Mouse (Mus musculus) myocyte (in vitro differentiated cells): ENCODE data around the gene Klhl23.

Experiments used
- CEBPB ChIP-seq: IDR thresholded peaks from 2 replicates; pipeline ENCODE4 v1.6.1; 2011; ENCODE audit warnings: mild to moderate bottlenecking, moderate library complexity; ENCODE audit not compliant: poor library complexity, insufficient read depth, severe bottlenecking
- MYOD1 ChIP-seq, 3 experiments: IDR thresholded peaks; one replicate each; pipeline ENCODE4 v1.6.1; 2011; ENCODE audit warnings: control low read depth in 2 of 3, low read depth in 2 of 3, mild to moderate bottlenecking in 2 of 3, moderate library complexity in 1 of 3; ENCODE audit not compliant: insufficient read length in 2 of 3, control insufficient read depth in 1 of 3
- MYOG ChIP-seq, 3 experiments: IDR thresholded peaks; one replicate each; pipeline ENCODE4 v1.6.1; 2011; ENCODE audit warnings: control low read depth in 2 of 3, low read depth in 2 of 3, mild to moderate bottlenecking in 2 of 3; ENCODE audit not compliant: insufficient read length in 2 of 3, control insufficient read depth in 1 of 3, insufficient read depth in 1 of 3
- POLR2A ChIP-seq: IDR thresholded peaks from one replicate; pipeline ENCODE4 v1.6.1; 2011; ENCODE audit warnings: low read depth, mild to moderate bottlenecking, control low read depth, moderate library complexity; ENCODE audit not compliant: insufficient read length
- POLR2AphosphoS2 ChIP-seq: IDR thresholded peaks from one replicate; pipeline ENCODE4 v1.6.1; 2011; ENCODE audit warnings: low read depth, control low read depth; ENCODE audit not compliant: insufficient read length
- TCF12 ChIP-seq: IDR thresholded peaks from one replicate; pipeline ENCODE4 v1.6.1; 2011; ENCODE audit warnings: mild to moderate bottlenecking, control low read depth; ENCODE audit not compliant: poor library complexity, insufficient read depth, severe bottlenecking
- USF1 ChIP-seq: IDR thresholded peaks from one replicate; pipeline ENCODE4 v1.6.1; 2011; ENCODE audit warnings: low read depth, mild to moderate bottlenecking, control low read depth, moderate library complexity

GRCm38 (mm10) chr2:69856392-69856791 is 34.6 kb downstream of the Klhl23 start:
- TF ChIP-seq POLR2A: no peak
- no peak for TF ChIP-seq MYOD1 (IDR thresholded peaks at IDR 0.05; ENCODE audit: control insufficient read depth in 1 of 3, insufficient read length in 2 of 3, low read depth in 2 of 3)
- no peak for TF ChIP-seq POLR2AphosphoS2
- no peak for TF ChIP-seq MYOG (IDR thresholded peaks at IDR 0.05; ENCODE audit: control insufficient read depth in 1 of 3, insufficient read depth in 1 of 3, insufficient read length in 2 of 3, low read depth in 2 of 3)
- TF ChIP-seq TCF12: no peak
- no peak for TF ChIP-seq CEBPB
- no peak for TF ChIP-seq USF1
